Comparison of ENCODE assay signal across 8 mouse cellular contexts in genomic region chr5:77354361-77354787, GRCm38 (mm10). TPM values are rescaled to one million over a fixed set of nuclear protein-coding genes. Genes with fewer than 3 reads are reported as not detected.
DNase-seq lines count a peak whose midpoint lies in the region; ATAC-seq and TF ChIP-seq lines count a peak whose summit lies in the region.

No protein-coding gene starts in this region.

- H3K9ac ChIP-seq in lung, embryonic 15.5 days: no peak overlapping the region

- peak; percentile 83 for TF ChIP-seq CTCF in cerebellum, adult 2 months (IDR thresholded peaks at IDR 0.05; ENCODE audit: borderline replicate concordance, insufficient read depth, low read depth, low read length)

- 5% methylated on average over 16 of the region's 16 CpGs for WGBS in cerebellum, adult 2 months
- WGBS in hindbrain, embryonic 10.5 days: 10% methylated on average over 16 of the region's 16 CpGs
- 7% methylated on average over 16 of the region's 16 CpGs for WGBS in lung, embryonic 15.5 days

- H3K4me3 ChIP-seq in cerebellum, adult 2 months (replicated peaks; ENCODE audit: insufficient read depth, low read depth, low read length): peak overlapping the region; percentile 48
- peak overlapping the region; percentile 16; the same call in 1 of the 2 replicates for H3K4me3 ChIP-seq in hindbrain, embryonic 10.5 days
- no peak overlapping the region for H3K4me3 ChIP-seq in lung, embryonic 15.5 days

- peaks cover 20% of the 10 kb centered on the region for H3K36me3 ChIP-seq in hindbrain, embryonic 10.5 days
- peaks cover 7% of the 10 kb centered on the region for H3K36me3 ChIP-seq in lung, embryonic 15.5 days

- H3K9me3 ChIP-seq in hindbrain, embryonic 10.5 days: no peaks in the 10 kb centered on the region
- no peaks in the 10 kb centered on the region for H3K9me3 ChIP-seq in lung, embryonic 15.5 days

- peak overlapping the region; percentile 34 for H3K4me2 ChIP-seq in lung, embryonic 15.5 days

- peak; percentile 61 for DNase-seq in MEL-GATA-1-ER (ENCODE audit: extremely low read depth, low read depth)
- DNase-seq in cerebellum, adult 2 months: peak; percentile 72 to 81
- peak; percentile 89 for DNase-seq in hindbrain, embryonic 10.5 days (ENCODE audit: low spot score)
- peak; percentile 82 for DNase-seq in layer of hippocampus, adult 9-10 months (ENCODE audit: low spot score)
- DNase-seq in ovary, adult 18-20 months (ENCODE audit: low spot score): peak; percentile 47
- peak; percentile 83 for DNase-seq in thymus, postnatal 0 days (ENCODE audit: low spot score)

- no peak overlapping the region for H3K27ac ChIP-seq in cerebellum, adult 2 months (ENCODE audit: insufficient read depth, low read length)
- H3K27ac ChIP-seq in hindbrain, embryonic 10.5 days: no peak overlapping the region
- H3K27ac ChIP-seq in lung, embryonic 15.5 days: no peak overlapping the region

- no peak for TF ChIP-seq POLR2A in cerebellum, adult 2 months (IDR thresholded peaks at IDR 0.05; ENCODE audit: borderline replicate concordance, insufficient read depth, low read length)

- ATAC-seq in frontal cortex, adult (ENCODE audit: low TSS enrichment): peak; percentile 87
- ATAC-seq in lung, embryonic 15.5 days (ENCODE audit: borderline replicate concordance, extremely low read depth, low FRiP score, low TSS enrichment): peak; percentile 21; the same call in 1 of the 2 replicates

- H3K27me3 ChIP-seq in cerebellum, adult 2 months (ENCODE audit: control insufficient read depth, insufficient read depth, low read length): no peaks in the 10 kb centered on the region
- H3K27me3 ChIP-seq in hindbrain, embryonic 10.5 days (ENCODE audit: insufficient read depth, poor library complexity, severe bottlenecking): peaks cover 16% of the 10 kb centered on the region
- H3K27me3 ChIP-seq in lung, embryonic 15.5 days: no peaks in the 10 kb centered on the region

- H3K4me1 ChIP-seq in cerebellum, adult 2 months (ENCODE audit: control insufficient read depth, insufficient read depth, low read length): no peaks in the 10 kb centered on the region
- peaks cover 14% of the 10 kb centered on the region for H3K4me1 ChIP-seq in hindbrain, embryonic 10.5 days (replicated peaks)
- peaks cover 35% of the 10 kb centered on the region for H3K4me1 ChIP-seq in lung, embryonic 15.5 days

RNA-seq across cellular contexts. Expression of gene Polr2b, which starts 44.4 kb away (rescaled TPM):
- polyA plus RNA-seq in cerebellum, adult 2 months (2012; rRNA removed): 46.4 and 49.7 TPM in 2 replicates
- 71.6 and 91.1 TPM in 2 replicates for polyA plus RNA-seq in hindbrain, embryonic 10.5 days (2016; fragmentation: Nextera tagmentation; extraction: Ambion mirVana)
- polyA plus RNA-seq in lung, embryonic 15.5 days (2015; fragmentation: Nextera tagmentation; extraction: Ambion mirVana): 64.0 and 65.1 TPM in 2 replicates
- 56.5 and 56.9 TPM in 2 replicates for polyA plus RNA-seq in thymus, postnatal 0 days (2015; fragmentation: Nextera tagmentation; extraction: Ambion mirVana)

RNA-seq across cellular contexts. Expression of gene Noa1, which starts 44.5 kb away (rescaled TPM):
- polyA plus RNA-seq in cerebellum, adult 2 months (2012; rRNA removed): 24.8 and 25.2 TPM in 2 replicates
- polyA plus RNA-seq in hindbrain, embryonic 10.5 days (2016; fragmentation: Nextera tagmentation; extraction: Ambion mirVana): 35.9 and 39.6 TPM in 2 replicates
- polyA plus RNA-seq in lung, embryonic 15.5 days (2015; fragmentation: Nextera tagmentation; extraction: Ambion mirVana): 28.4 and 29.4 TPM in 2 replicates
- 35.9 and 36.2 TPM in 2 replicates for polyA plus RNA-seq in thymus, postnatal 0 days (2015; fragmentation: Nextera tagmentation; extraction: Ambion mirVana)

RNA-seq across cellular contexts. Expression of gene Igfbp7, which starts 53.5 kb away (rescaled TPM):
- polyA plus RNA-seq in cerebellum, adult 2 months (2012; rRNA removed): 82.5 and 96.5 TPM in 2 replicates
- 8.0 and 25.9 TPM in 2 replicates for polyA plus RNA-seq in hindbrain, embryonic 10.5 days (2016; fragmentation: Nextera tagmentation; extraction: Ambion mirVana)
- 77.7 and 88.4 TPM in 2 replicates for polyA plus RNA-seq in lung, embryonic 15.5 days (2015; fragmentation: Nextera tagmentation; extraction: Ambion mirVana)
- polyA plus RNA-seq in thymus, postnatal 0 days (2015; fragmentation: Nextera tagmentation; extraction: Ambion mirVana): 64.2 and 64.3 TPM in 2 replicates
